In the genomic region with DNA sequence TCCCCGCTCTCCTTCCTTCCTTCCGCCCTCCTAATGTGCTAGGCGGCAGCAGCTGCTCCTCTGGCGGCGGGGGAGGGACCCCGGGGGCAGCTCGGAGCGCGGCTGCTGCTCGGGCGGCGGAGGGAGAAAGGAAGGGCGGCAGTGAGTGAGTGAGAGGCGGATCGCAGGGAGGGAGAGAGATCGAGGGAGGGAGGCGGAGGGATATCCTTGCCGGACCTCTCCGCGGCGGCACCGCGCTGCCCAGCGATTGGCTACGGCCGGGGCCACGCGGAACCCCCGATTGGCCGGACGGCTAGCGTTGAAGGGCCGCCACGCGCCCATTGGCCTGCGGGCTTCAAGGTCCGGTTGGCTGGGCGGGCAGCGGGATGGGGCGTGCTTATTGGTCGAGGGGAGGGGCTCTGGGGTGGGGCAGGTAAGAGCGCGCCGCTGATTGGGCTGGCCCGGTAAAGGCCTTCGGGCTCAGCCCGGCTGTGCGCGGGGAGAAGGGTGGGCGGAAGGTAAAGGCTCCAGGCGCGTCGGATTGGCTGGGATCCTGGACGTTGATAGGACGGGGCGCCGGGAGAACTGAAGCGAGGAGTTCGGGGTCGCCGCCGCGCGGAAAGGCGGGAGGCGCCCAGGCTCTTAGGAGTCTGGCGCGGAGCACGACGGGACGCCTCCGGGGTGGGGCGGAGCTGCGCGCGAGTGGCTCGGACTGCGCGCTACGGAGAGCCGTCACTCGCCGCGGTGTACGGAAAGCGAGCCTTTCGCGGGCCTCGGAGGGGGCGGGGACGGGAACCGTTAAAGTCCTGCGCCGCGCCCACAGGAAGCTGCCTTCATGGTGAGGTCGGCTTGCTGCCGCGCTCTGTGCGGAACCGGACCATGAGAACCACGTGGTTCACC, we compare ENCODE assay signal across 8 mouse cellular contexts. TPM values are rescaled to one million over a fixed set of nuclear protein-coding genes. Genes with fewer than 3 reads are reported as not detected.
DNase-seq lines count a peak whose midpoint lies in the region; ATAC-seq lines count a peak whose summit lies in the region.

Kpnb1 (minus strand) TSS at position 118 of the 879 bp plus-strand sequence.

- peak within 1 kb of the TSS; percentile 85 for H3K9ac ChIP-seq in hindbrain, embryonic 15.5 days

- ATAC-seq in hindbrain, embryonic 15.5 days (ENCODE audit: low FRiP score, low read depth) = peak; percentile 97

- DNase-seq in T-cell, adult 2 months (ENCODE audit: low spot score) = peak; percentile 99
- DNase-seq in cerebellum, postnatal 36 days = peak; percentile 96 to 99
- peak; percentile 99 for DNase-seq in frontal cortex, postnatal 36 days (ENCODE audit: low spot score in 2 of 2)
- DNase-seq in left cerebral cortex, adult 11 months (ENCODE audit: low spot score) = peak; percentile 98
- peak; percentile 99 to 100 for DNase-seq in lung, postnatal 4 days
- DNase-seq in retina, postnatal 7 days (ENCODE audit: low read depth, low spot score) = peak; percentile 97
- DNase-seq in urinary bladder, adult 2 months (ENCODE audit: low spot score) = peak; percentile 99

- H3K4me2 ChIP-seq in hindbrain, embryonic 15.5 days = peak within 1 kb of the TSS; percentile 88

- H3K36me3 ChIP-seq in hindbrain, embryonic 15.5 days = peaks cover 25% of the 10 kb centered on the region

- H3K4me1 ChIP-seq in hindbrain, embryonic 15.5 days (replicated peaks) = peaks cover 39% of the 10 kb centered on the region

- peak within 1 kb of the TSS; percentile 92 for H3K4me3 ChIP-seq in hindbrain, embryonic 15.5 days

- no peaks in the 10 kb centered on the region for H3K27me3 ChIP-seq in hindbrain, embryonic 15.5 days

- peak within 1 kb of the TSS; percentile 95 for H3K27ac ChIP-seq in hindbrain, embryonic 15.5 days (replicated peaks)

- under 1% methylated on average over 92 of the region's 101 CpGs for WGBS in hindbrain, embryonic 15.5 days

- no peaks in the 10 kb centered on the region for H3K9me3 ChIP-seq in hindbrain, embryonic 15.5 days

RNA-seq across cellular contexts. Expression of gene Kpnb1, which starts in this region (rescaled TPM):
- polyA plus RNA-seq in hindbrain, embryonic 15.5 days (2015; fragmentation: Nextera tagmentation; extraction: Ambion mirVana) = 31.8 and 33.9 TPM in 2 replicates
- polyA plus RNA-seq in urinary bladder, adult 2 months (2012; rRNA removed) = 70.8 and 80.2 TPM in 2 replicates

Comparison
In these comparisons a context has a peak if more than half of its experiments do, and no peak if none do; other contexts are left out.
1. Peak in every context shown above with its lines: DNase-seq, ATAC-seq, H3K4me3 ChIP-seq and H3K27ac ChIP-seq.